In the genomic region with DNA sequence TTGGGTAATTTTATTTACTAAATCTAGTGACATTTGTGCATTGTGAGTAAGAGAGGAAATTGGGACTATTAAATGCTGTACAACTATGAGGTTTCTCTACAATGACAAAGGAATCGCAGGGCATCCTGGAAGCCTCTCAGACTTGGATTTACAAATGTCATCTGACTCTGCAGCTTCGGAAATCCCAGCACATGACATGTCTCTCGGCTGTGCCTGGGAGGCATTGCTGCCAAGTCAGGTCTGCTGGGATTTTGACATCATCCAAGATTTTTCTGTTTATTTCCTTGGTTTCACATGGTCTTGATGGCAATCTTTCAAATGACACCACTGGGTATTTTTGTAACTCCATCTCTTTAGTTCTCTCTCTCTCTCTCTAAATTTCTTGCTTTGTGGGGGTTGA, we compare ENCODE assay signal across 17 mouse cellular contexts.
DNase-seq lines count a peak whose midpoint lies in the region; ATAC-seq lines count a peak whose summit lies in the region.
"Had no signal": no experiment of that assay in that cellular context is flagged by ENCODE, and none has a peak within 500 bp of the region (broad histone marks: within the 10 kb centered on the region; RNA-seq: fewer than 3 reads in every experiment).

No protein-coding gene starts in this region.

- H3K27me3 ChIP-seq in heart, embryonic 11.5 days (ENCODE audit: control insufficient read depth, insufficient read depth, low read length) = no peaks in the 10 kb centered on the region
- H3K27me3 ChIP-seq in limb, embryonic 10.5 days (ENCODE audit: low read depth, poor library complexity, severe bottlenecking) = no peaks in the 10 kb centered on the region
- H3K27me3 ChIP-seq: kidney, embryonic 15.5 days; limb, embryonic 13.5 days; liver, embryonic 15.5 days; megakaryocyte, embryonic 14.5 days; neural tube, embryonic 15.5 days had no signal

- peak; percentile 47 to 57 for DNase-seq in heart, adult 18-20 months
- peak; percentile 53 for DNase-seq in 3T3-L1 (ENCODE audit: low read depth, low spot score)
- DNase-seq in adipocyte (ENCODE audit: low spot score) = peak; percentile 93
- peak; percentile 36 for DNase-seq in gastrocnemius, postnatal 25 days
- no peak for DNase-seq in limb, embryonic 10.5 days (ENCODE audit: low spot score)
- DNase-seq in neural tube, embryonic 10.5 days (ENCODE audit: extremely low spot score, low spot score) = no peak
- DNase-seq: cerebellum, adult 9-10 months; forebrain, postnatal 0 days; retina, postnatal 1 day; thymus, adult 18-20 months had no signal

- no peak for ATAC-seq in heart, embryonic 11.5 days (replicated peaks; ENCODE audit: insufficient number of reproducible peaks, low FRiP score, low TSS enrichment)
- ATAC-seq: CD4-positive, CD25-positive, alpha-beta regulatory T cell, adult 4 months; forebrain, postnatal 0 days had no signal

- H3K36me3 ChIP-seq in heart, embryonic 11.5 days (ENCODE audit: control insufficient read depth, insufficient read depth, low read length) = no peaks in the 10 kb centered on the region
- no peaks in the 10 kb centered on the region for H3K36me3 ChIP-seq in limb, embryonic 10.5 days
- H3K36me3 ChIP-seq: kidney, embryonic 15.5 days; limb, embryonic 13.5 days; liver, embryonic 15.5 days; neural tube, embryonic 15.5 days had no signal

- no peak overlapping the region for H3K9ac ChIP-seq in heart, embryonic 11.5 days (ENCODE audit: low read depth, low read length)
- H3K9ac ChIP-seq: forebrain, postnatal 0 days; kidney, embryonic 15.5 days; limb, embryonic 13.5 days; liver, embryonic 15.5 days; neural tube, embryonic 15.5 days had no signal

- H3K27ac ChIP-seq in heart, embryonic 11.5 days (ENCODE audit: low read depth, low read length) = no peak overlapping the region
- H3K27ac ChIP-seq in limb, embryonic 10.5 days = no peak overlapping the region
- H3K27ac ChIP-seq: kidney, embryonic 15.5 days; limb, embryonic 13.5 days; liver, embryonic 15.5 days; neural tube, embryonic 15.5 days had no signal

- WGBS in heart, embryonic 11.5 days (ENCODE audit: insufficient replicate concordance) = 68% methylated on average over 3 of the region's 3 CpGs
- WGBS in limb, embryonic 10.5 days = 83% methylated on average over 3 of the region's 3 CpGs

- H3K4me2 ChIP-seq in heart, embryonic 11.5 days = no peak overlapping the region
- H3K4me2 ChIP-seq: kidney, embryonic 15.5 days; limb, embryonic 13.5 days; liver, embryonic 15.5 days; neural tube, embryonic 15.5 days had no signal

- no peak overlapping the region for H3K4me3 ChIP-seq in heart, embryonic 11.5 days (ENCODE audit: low read depth, low read length)
- no peak overlapping the region for H3K4me3 ChIP-seq in limb, embryonic 10.5 days
- H3K4me3 ChIP-seq: kidney, embryonic 15.5 days; limb, embryonic 13.5 days; liver, embryonic 15.5 days; megakaryocyte, embryonic 14.5 days; neural tube, embryonic 15.5 days had no signal

- no peaks in the 10 kb centered on the region for H3K4me1 ChIP-seq in heart, embryonic 11.5 days (ENCODE audit: control insufficient read depth, insufficient read depth, low read length)
- no peaks in the 10 kb centered on the region for H3K4me1 ChIP-seq in limb, embryonic 10.5 days
- H3K4me1 ChIP-seq: kidney, embryonic 15.5 days; limb, embryonic 13.5 days; liver, embryonic 15.5 days; megakaryocyte, embryonic 14.5 days; neural tube, embryonic 15.5 days had no signal

- H3K9me3 ChIP-seq in heart, embryonic 11.5 days (replicated peaks; ENCODE audit: control insufficient read depth, low read length) = no peaks in the 10 kb centered on the region
- H3K9me3 ChIP-seq in limb, embryonic 10.5 days (replicated peaks) = no peaks in the 10 kb centered on the region
- H3K9me3 ChIP-seq: kidney, embryonic 15.5 days; limb, embryonic 13.5 days; liver, embryonic 15.5 days; megakaryocyte, embryonic 14.5 days; neural tube, embryonic 15.5 days had no signal

Comparison
In these comparisons a context has a peak if more than half of its experiments do, and no peak if none do; other contexts are left out.
1. DNase-seq: peak in heart, adult 18-20 months (2 of 2), 3T3-L1 (single experiment), adipocyte (single experiment) and gastrocnemius, postnatal 25 days (single experiment); none in limb, embryonic 10.5 days (single experiment) and neural tube, embryonic 10.5 days (single experiment).